Mouse (Mus musculus) v-Abl transformed pro-B cells (cell line): ENCODE results near the gene Egfl8.

ENCODE experiments used
- in situ Hi-C, 2 experiments: fragments of 400-800 bp; cut with MboI; formaldehyde crosslinking; loops; one replicate each; pipeline ENCODE4 v1.15.1; 2025; ENCODE audit not compliant: unreplicated experiment in 2 of 2

Gene Egfl8

GRCm38 (mm10) chr17:34615871-34616270, at the start of gene Egfl8:
Gene Egfl8, minus strand, starts transcription at chr17:34615971.
- in situ Hi-C loops, result loop anchor here (5.0 kb wide), 2 partner anchors 49 to 174 kb away; no protein-coding TSS in a partner anchor

DNA sequence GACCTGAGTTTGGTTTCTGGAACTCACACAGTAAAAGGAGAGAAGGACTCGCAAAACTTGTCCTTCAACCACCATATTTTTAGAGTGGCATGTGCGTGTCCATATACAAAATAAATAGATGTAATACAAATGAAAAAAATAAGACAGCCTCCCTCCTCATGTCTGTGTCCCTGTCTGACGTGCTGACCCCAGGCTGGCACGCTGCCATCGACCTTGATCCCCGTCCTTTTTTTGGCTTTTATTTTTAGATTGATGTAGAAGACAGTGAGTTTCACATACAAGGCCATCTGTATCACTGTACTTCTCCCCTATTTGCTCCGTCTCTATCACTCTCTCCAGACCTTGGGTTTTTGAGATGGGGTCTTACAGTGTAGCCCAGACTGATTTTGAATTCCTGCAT, 48.7 kb upstream of the Egfl8 start:
- in situ Hi-C loops, result no loop called here

DNA sequence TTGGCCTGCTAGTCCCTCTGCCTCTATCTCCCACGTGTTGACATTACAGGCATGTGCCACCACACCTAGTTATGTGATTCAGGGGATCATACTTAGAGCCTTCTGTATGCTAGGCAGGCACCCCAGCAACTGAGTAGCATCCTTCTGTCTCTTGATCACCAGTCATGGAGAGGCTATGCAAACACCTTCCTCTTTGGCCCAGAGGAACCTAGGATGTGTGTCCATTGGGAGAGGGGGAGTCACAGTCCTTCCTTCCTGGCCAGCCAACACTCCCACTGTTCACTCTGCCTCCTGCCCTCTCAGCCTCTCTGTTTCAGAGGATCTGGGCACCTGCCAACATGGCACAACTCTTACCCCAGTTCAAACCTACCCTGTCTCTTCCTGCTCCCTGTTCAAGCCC, 47.8 kb upstream of the Egfl8 start:
- in situ Hi-C loops, result no loop called here

- in situ Hi-C loops, result no loop called here
Measured at GRCm38 (mm10) chr17:34662978-34663377, 47.2 kb upstream of the Egfl8 start.

DNA sequence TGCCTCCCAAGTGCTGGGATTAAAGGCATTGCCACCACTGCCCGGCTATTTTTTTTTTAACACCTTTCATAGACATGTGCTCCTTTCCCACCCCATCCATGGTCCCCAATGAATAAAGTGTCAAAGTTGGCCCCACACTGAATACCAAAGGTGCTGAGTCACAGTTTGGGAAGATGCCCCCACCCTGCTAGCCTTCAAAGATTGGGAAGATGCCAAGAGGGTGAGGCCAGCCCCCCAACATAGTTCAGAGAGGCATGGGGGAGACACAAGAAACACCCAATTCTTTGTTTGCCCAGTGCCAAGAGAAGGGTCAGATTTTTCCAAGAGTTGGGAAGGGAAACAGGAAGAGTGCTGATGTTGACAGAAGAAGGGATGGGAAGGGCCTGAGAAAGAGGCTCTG, 46.7 kb upstream of the Egfl8 start:
- in situ Hi-C loops, result no loop called here

DNA sequence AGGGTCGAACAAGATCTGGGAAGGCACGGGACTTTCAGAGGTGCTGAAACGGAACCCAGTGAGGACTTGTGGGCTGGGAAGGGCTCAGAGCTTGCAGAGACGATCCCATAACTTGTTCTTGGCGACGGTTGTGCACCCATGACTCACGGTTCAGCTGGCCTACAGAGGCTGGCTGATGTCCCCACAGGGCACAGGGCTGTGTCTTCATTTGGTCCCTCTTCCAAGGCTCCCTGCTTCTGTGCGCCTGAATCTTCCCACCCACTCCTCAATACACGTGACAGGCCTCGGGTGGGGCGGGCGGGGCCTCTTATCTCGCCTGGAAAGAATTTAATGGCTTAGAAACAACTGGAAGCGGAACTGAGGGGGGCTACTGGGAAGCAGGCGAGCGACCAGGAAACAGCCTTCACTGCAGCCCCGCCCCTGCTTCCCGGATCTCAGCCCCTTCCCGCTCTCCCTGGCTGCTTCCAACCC, 45.4 kb upstream of the Egfl8 start:
- in situ Hi-C loops, result no loop called here

- in situ Hi-C loops, result no loop called here
Measured at GRCm38 (mm10) chr17:34660259-34660820, 44.6 kb upstream of the Egfl8 start.

GRCm38 (mm10) chr17:34659897-34660214, 44.1 kb upstream of the Egfl8 start:
- in situ Hi-C loops, result no loop called here

- in situ Hi-C loops, result no loop called here
Measured at GRCm38 (mm10) chr17:34659181-34659896, 43.6 kb upstream of the Egfl8 start.

GRCm38 (mm10) chr17:34658591-34658990, 42.8 kb upstream of the Egfl8 start:
- in situ Hi-C loops, result no loop called here

- in situ Hi-C loops, result no loop called here
Measured at GRCm38 (mm10) chr17:34658145-34658544, 42.4 kb upstream of the Egfl8 start.

DNA sequence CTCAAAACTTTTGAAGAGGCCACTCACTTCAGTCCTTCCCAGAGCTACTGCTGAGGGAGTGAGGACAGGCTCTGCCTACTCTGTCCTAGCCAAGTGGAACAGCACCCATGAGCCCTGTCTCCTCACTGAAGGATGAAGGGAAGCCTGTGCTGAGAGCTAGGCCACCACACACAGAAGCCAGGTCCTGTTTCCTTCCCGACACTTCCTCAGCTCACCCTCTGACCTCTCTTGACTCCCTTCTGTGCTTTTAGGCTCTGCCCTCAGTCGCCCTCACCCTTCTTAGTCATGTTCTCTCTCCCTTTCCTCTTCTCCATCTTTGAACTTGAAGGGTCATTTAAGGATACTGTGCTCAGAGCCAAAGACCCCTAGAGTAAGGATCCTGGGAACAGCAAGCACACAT, 41.5 kb upstream of the Egfl8 start:
- in situ Hi-C loops, result no loop called here

DNA sequence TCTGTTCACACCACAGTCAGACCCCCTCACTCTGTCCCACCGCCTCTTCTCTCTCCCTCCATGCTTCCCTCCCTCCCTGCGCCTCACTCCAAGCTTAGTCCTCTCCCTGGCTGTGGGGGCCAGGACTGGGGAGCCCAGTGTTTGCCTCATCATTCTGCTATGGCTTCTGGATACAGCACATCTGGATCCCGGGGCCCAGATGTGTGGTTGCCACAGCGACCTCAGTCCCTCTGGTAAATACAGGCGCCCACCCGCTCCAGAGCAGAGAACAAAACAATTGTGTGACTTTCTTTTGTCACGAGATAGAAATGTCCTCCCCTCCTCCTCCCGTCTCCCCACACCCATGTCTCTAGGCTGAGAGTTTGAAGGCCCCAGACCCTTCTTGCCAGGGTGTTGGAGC, 40.9 kb upstream of the Egfl8 start:
- in situ Hi-C loops, result no loop called here

GRCm38 (mm10) chr17:34655581-34655991, 39.8 kb upstream of the Egfl8 start:
- in situ Hi-C loops, result no loop called here

DNA sequence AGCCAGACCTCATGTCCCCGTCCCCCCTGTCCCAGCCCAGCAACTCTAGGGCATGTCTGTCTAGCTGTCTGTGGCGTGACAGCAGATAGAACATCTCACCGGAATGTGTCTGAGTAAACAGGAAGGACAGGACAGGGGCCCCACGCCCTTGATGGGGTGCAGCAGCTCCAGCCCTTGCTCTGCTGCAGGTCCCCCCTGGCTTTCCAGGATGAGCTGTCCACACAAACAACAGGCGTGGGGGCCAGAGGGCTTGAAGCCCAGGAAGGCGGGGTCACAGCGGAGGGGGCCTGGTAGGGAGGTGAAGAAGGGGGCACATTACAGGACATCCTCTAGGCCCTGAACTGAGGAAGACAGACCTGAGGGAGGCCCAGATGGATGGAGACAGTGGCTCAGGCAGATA, 39.4 kb upstream of the Egfl8 start:
- in situ Hi-C loops, result no loop called here

DNA sequence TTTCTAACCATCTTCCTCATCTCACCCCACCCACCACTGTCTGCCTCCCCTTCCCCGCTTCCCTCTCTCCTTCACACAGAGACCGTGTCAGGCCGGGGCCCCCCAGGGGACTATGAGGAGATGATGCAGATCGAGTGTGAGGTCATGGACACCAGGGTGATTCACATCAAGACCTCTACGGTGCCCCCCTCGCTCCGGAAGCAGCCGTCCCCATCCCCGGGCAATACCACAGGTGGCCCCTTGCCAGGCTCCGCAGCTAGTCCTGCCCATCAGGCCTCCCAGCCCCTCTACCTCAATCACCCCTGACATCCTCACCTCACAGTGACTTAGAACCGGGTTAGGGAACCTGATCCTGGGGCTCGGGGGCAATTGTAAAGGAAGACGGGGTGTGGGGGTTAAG, 38.6 kb upstream of the Egfl8 start:
- in situ Hi-C loops, result no loop called here

DNA sequence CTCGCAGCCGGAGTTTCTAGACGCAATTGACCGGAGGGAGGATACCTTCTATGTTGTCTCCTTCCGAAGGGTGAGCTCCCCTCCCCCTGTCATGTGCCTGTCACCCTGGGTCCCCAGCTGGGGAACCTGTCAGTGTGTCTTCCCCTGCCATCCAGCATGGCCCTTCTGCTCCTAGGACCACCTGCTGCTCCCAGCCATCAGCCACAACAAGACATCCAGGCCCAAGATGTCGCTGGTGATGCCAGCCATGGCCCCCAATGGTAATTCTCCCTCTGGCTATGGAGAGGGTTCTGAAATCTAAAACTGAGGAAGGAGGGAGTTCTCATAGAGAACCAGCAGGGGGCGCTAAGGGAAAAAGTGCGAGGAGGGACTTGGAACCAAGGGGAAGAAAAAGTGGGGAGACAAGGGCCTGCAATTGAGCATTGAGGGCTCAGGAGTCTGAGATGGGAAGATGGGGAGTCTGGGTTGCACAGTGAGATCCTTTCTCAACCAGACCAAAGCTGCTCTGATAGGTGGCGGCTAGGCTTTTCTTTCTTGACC, 38.0 kb upstream of the Egfl8 start:
- in situ Hi-C loops, result no loop called here

DNA sequence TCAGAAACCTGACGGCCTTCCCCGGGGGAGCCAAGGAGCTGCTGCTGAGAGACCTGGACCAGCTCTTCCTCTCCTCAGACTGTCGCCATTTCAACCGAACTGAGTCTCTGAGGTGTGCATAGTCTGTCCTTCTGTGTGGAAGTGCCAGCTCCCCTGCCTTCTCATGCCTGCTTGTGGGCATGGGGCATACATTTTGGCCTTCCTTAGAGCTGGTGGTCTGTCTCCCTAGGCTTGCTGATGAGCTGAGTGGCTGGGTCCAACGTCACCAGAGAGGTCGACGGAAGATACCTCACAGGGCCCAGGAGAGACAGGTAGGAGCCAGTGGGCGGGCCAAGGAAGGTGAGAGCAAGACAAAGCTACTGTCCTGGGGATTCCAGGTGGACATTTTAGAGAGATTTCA, 37.2 kb upstream of the Egfl8 start:
- in situ Hi-C loops, result no loop called here

GRCm38 (mm10) chr17:34652546-34652945, 36.8 kb upstream of the Egfl8 start:
- in situ Hi-C loops, result no loop called here

GRCm38 (mm10) chr17:34651507-34652221, 35.9 kb upstream of the Egfl8 start:
- in situ Hi-C loops, result no loop called here

DNA sequence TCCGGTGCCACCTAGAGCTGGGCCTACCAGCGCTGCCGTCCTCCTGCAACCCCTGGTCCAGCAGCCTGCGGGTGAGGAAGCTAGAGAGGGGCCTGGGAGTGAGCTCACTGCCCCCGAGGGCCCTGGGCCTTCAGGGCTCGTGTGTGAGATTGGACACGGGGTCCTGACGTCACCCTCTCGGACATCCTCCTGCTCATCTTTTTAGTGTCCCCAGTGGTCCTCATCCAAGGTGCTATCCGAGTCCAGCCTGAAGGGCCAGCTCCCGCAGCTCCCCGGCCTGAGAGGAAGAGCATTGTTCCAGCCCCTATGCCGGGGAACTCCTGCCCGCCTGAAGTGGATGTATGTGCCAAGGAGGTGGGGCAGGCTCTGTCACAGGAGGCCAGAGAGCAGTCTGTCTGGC, 35.0 kb upstream of the Egfl8 start:
- in situ Hi-C loops, result no loop called here
